Mouse (Mus musculus) cortical plate, adult 2 months (tissue): Measurements from ENCODE around the gene Shmt2. TPM values are rescaled to one million over a fixed set of nuclear protein-coding genes. Genes with fewer than 3 reads are reported as not detected.

ENCODE experiments used
- H3K27ac ChIP-seq: fragments of 200-500 bp; 2 replicates; pipeline ENCODE4 v1.5.1; 2012; ENCODE audit warnings: low read length, control low read depth, inconsistent platforms; ENCODE audit not compliant: insufficient read depth
- H3K4me1 ChIP-seq: fragments of 200-500 bp; 2 replicates; pipeline ENCODE4 v1.6.1; 2011; ENCODE audit warnings: low read length; ENCODE audit not compliant: control insufficient read depth, insufficient read depth
- H3K4me3 ChIP-seq: fragments of 200-500 bp; 2 replicates; pipeline ENCODE4 v1.5.1; 2011; ENCODE audit warnings: mild to moderate bottlenecking, low read length, control low read depth; ENCODE audit not compliant: insufficient read depth
- CTCF ChIP-seq: fragments of 200-500 bp; IDR thresholded peaks from 2 replicates; pipeline ENCODE4 v1.5.1; 2011; ENCODE audit warnings: mild to moderate bottlenecking, control low read depth, low read length; ENCODE audit not compliant: insufficient read depth; ENCODE audit errors: extremely low read depth
- POLR2A ChIP-seq: fragments of 200-500 bp; IDR thresholded peaks from 2 replicates; pipeline ENCODE4 v1.6.1; 2011; ENCODE audit warnings: mild to moderate bottlenecking, low read length, control low read depth; ENCODE audit not compliant: insufficient read depth; ENCODE audit errors: extremely low read depth
- polyA plus RNA-seq: library from polyadenylated mRNA; depleted of rRNA; stranded (reverse); fragments of >200 nt; gene quantifications from 2 replicates; pipeline ENCODE4 v1.2.3, GENCODE M21; 2012

The Shmt2 gene
- polyA plus RNA-seq, 1 experiment, result 39.7 TPM

- Histone ChIP-seq H3K4me1 (peaks cover 7% of the 10 kb centered on the region), H3K27ac (no peak overlapping the region), H3K4me3 (no peak overlapping the region)
- TF ChIP-seq POLR2A, result no peak
- no peak for TF ChIP-seq CTCF
Measured at GRCm38 (mm10) chr10:127514111-127514698, 8.0 kb downstream of the Shmt2 start.

GRCm38 (mm10) chr10:127513501-127514091, 8.6 kb downstream of the Shmt2 start:
- TF ChIP-seq POLR2A (no peak), CTCF (no peak)
- peaks cover 7% of the 10 kb centered on the region for H3K4me1 ChIP-seq
- no peak overlapping the region for H3K4me3 ChIP-seq
- no peak overlapping the region for H3K27ac ChIP-seq

- Histone ChIP-seq H3K27ac (no peak overlapping the region), H3K4me3 (no peak overlapping the region), H3K4me1 (peaks cover 7% of the 10 kb centered on the region)
- TF ChIP-seq CTCF (peak; percentile 97), POLR2A (no peak)
Measured at GRCm38 (mm10) chr10:127512813-127513212, 9.4 kb downstream of the Shmt2 start.

GRCm38 (mm10) chr10:127512307-127512666, 10.0 kb downstream of the Shmt2 start:
- Histone ChIP-seq H3K27ac (peak overlapping the region; percentile 93), H3K4me3 (peak overlapping the region; percentile 34; the same call in 1 of the 2 replicates), H3K4me1 (peaks cover 7% of the 10 kb centered on the region)
- TF ChIP-seq POLR2A (no peak), CTCF (no peak)

GRCm38 (mm10) chr10:127511634-127512306, 10.5 kb downstream of the Shmt2 start:
- Histone ChIP-seq H3K4me3 (peak overlapping the region; percentile 34), H3K4me1 (peaks cover 7% of the 10 kb centered on the region), H3K27ac (peak overlapping the region; percentile 93)
- TF ChIP-seq CTCF (no peak), POLR2A (peak; percentile 15; the same call in 1 of the 2 replicates)

GRCm38 (mm10) chr10:127510895-127511617, 11.2 kb downstream of the Shmt2 start:
- Histone ChIP-seq H3K27ac (peak overlapping the region; percentile 75), H3K4me1 (peaks cover 7% of the 10 kb centered on the region)

GRCm38 (mm10) chr10:127509837-127510701, 12.2 kb downstream of the Shmt2 start:
- H3K27ac ChIP-seq, result no peak overlapping the region; the same call in 1 of the 2 replicates
- peaks cover 7% of the 10 kb centered on the region for H3K4me1 ChIP-seq
- TF ChIP-seq POLR2A (no peak), CTCF (no peak)
- no peak overlapping the region; the same call in 1 of the 2 replicates for H3K4me3 ChIP-seq

More at GRCm38 (mm10) chr10:127510895-127511617, 11.2 kb downstream of the Shmt2 start:
- peak overlapping the region; percentile 34 for H3K4me3 ChIP-seq
- no peak for TF ChIP-seq CTCF
- no peak for TF ChIP-seq POLR2A

- Histone ChIP-seq H3K27ac (no peak overlapping the region), H3K4me3 (peak overlapping the region; percentile 16; the same call in 1 of the 2 replicates), H3K4me1 (peaks cover 7% of the 10 kb centered on the region)
- peak; percentile 65 for TF ChIP-seq CTCF
- no peak for TF ChIP-seq POLR2A
Measured at GRCm38 (mm10) chr10:127509051-127509836, 13.0 kb downstream of the Shmt2 start.
